Mouse (Mus musculus): ENCODE results near the gene Svep1. TPM values are rescaled to one million over a fixed set of nuclear protein-coding genes. Genes with fewer than 3 reads are reported as not detected.

Svep1 gene
- 0.93 TPM for polyA plus RNA-seq (2017; shearing (Covaris generic))

DNA sequence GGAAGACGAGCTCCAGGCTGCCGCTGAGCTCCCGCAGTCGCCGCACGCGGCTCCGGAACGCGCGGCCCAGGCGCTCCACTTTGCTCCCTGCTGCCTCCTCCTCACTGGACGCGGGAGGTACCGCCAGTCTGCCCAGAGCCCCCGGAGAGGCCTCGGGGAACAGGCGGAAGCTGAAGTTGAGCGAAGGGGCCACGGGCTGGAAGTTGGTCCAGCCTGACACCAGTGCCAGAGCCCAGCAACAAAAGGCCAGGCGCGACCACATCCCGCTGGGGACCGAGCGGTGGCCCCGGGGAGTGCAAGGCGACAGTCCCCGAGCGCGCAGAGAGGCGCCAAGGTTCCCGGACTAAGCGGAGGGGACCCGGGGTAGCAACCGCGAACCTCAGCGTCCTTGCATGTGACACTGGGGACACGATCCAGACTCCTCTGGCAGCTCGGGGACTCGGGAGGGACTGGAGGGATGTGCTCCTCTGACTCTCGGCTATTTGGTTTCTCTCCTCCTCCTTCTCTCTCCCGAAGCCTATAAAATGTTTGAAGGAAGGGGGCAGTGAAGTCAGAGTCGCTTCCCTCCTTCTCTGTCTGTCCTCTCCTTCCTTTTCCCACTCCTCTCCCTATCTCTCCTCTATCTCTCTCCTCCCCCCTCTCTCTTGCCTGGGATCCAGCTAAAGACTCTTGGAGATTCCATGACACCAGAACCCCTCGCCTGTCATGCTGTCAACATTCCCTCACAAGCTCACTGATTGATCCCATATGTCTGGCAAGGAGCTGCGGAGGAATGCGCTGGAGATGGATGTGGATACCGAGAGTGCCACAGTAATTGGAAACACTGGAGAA, at the start of gene Svep1:
Svep1 (minus strand) TSS at position 745 of the 831 bp plus-strand sequence.

DNA sequence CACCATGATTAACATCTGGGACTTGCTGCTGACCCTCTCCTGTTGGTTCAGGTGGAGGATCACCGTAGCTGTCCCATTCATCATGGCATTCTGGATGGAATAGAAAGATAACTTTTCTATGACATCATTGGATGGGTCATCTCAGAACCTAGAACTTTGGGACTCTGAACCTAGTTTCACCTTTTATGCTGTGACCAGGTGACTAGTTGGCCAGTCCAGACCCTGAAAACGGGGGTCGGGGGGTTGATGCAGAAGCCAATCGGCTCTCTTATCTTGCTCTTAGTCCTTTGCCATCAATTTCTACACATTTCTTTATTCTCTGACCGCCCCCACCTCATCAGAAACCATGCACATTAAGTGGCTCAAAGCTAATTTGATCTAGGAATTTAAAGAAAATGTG, 197.6 kb downstream of the Svep1 start, which contains the start of gene Txndc8:
Txndc8 (minus strand) TSS at position 101 of the 400 bp plus-strand sequence.

Other genes with a start within 250 kb of the Svep1 start
- not detected for gene Txndc8, start 197.7 kb downstream of the Svep1 start, polyA plus RNA-seq (2017; shearing (Covaris generic))
- not detected for gene Musk, start 79.1 kb upstream of the Svep1 start, polyA plus RNA-seq (2017; shearing (Covaris generic))